Mouse (Mus musculus): Measurements from ENCODE around the gene Vps4b. TPM values are rescaled to one million over a fixed set of nuclear protein-coding genes. Genes with fewer than 3 reads are reported as not detected.

The Vps4b gene
- 63.7 and 73.4 TPM in 2 replicates for polyA plus RNA-seq (2015; fragmentation: Nextera tagmentation; extraction: Ambion mirVana)

- Histone ChIP-seq H3K4me2 (peak within 1 kb of the TSS; percentile 62), H3K9me3 (no peaks in the 10 kb centered on the region), H3K4me3 (replicated peaks) (peak within 1 kb of the TSS; percentile 96), H3K27ac (peak within 1 kb of the TSS; percentile 94), H3K9ac (peak within 1 kb of the TSS; percentile 91), H3K4me1 (no peaks in the 10 kb centered on the region; the same call in 1 of the 2 replicates), H3K36me3 (no peaks in the 10 kb centered on the region), H3K27me3 (replicated peaks) (no peaks in the 10 kb centered on the region)
- ATAC-seq (ENCODE audit: insufficient read depth, low FRiP score, low read depth): peak; percentile 99
- WGBS: under 1% methylated on average over 23 of the region's 23 CpGs
Measured at GRCm38 (mm10) chr1:106796542-106796924, at the start of gene Vps4b. Gene Vps4b, minus strand, starts transcription at chr1:106796728.

GRCm38 (mm10) chr1:106828784-106829183, 32.3 kb upstream of the Vps4b start:
- H3K4me1 ChIP-seq: no peaks in the 10 kb centered on the region
- WGBS: 69% methylated on average over 4 of the region's 4 CpGs
- H3K4me3 ChIP-seq (replicated peaks): no peak overlapping the region
- H3K4me2 ChIP-seq: no peak overlapping the region
- H3K27ac ChIP-seq: no peak overlapping the region
- ATAC-seq (ENCODE audit: insufficient read depth, low FRiP score, low read depth): no peak
- H3K36me3 ChIP-seq: no peaks in the 10 kb centered on the region
- H3K9ac ChIP-seq: no peak overlapping the region
- H3K27me3 ChIP-seq (replicated peaks): no peaks in the 10 kb centered on the region
- H3K9me3 ChIP-seq: no peaks in the 10 kb centered on the region

GRCm38 (mm10) chr1:106822297-106822696, 25.8 kb upstream of the Vps4b start:
- no peak for ATAC-seq (ENCODE audit: insufficient read depth, low FRiP score, low read depth)

DNA sequence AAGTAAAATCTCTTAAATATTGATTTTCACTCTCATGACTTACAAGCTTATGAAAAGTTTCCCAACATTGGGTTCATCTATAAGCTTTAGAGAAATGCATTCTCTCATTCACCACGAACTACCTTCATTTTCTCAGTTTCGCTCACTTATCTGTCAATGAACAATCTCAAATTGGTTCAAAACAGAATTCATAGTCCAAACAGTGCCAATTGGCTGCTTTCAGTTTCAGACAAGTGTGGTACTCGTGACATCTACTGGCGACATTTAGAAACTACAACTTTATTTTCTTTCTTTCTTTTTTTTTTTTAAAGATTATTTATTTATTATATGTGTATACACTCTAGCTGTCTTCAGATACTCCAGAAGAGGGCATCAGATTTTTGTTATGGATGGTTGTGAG, 21.8 kb upstream of the Vps4b start:
- no peak overlapping the region for H3K9ac ChIP-seq
- H3K9me3 ChIP-seq: no peaks in the 10 kb centered on the region
- 23% methylated on average over 4 of the region's 4 CpGs for WGBS
- ATAC-seq (ENCODE audit: insufficient read depth, low FRiP score, low read depth): no peak
- H3K4me1 ChIP-seq: no peaks in the 10 kb centered on the region
- H3K36me3 ChIP-seq: no peaks in the 10 kb centered on the region
- no peaks in the 10 kb centered on the region for H3K27me3 ChIP-seq (replicated peaks)
- no peak overlapping the region for H3K27ac ChIP-seq
- no peak overlapping the region for H3K4me3 ChIP-seq (replicated peaks)
- no peak overlapping the region for H3K4me2 ChIP-seq

More at GRCm38 (mm10) chr1:106822297-106822696, 25.8 kb upstream of the Vps4b start:
- Histone ChIP-seq H3K27me3 (replicated peaks) (no peaks in the 10 kb centered on the region), H3K4me3 (replicated peaks) (no peak overlapping the region), H3K27ac (no peak overlapping the region), H3K9me3 (no peaks in the 10 kb centered on the region), H3K9ac (no peak overlapping the region), H3K36me3 (no peaks in the 10 kb centered on the region), H3K4me1 (no peaks in the 10 kb centered on the region), H3K4me2 (no peak overlapping the region)
- WGBS: 65% methylated on average over 3 of the region's 3 CpGs

- H3K36me3 ChIP-seq: no peaks in the 10 kb centered on the region
- 80% methylated on average over 11 of the region's 11 CpGs for whole genome bisulfite sequencing
- H3K27ac ChIP-seq: no peak overlapping the region
- H3K9ac ChIP-seq: no peak overlapping the region
- H3K4me1 ChIP-seq: no peaks in the 10 kb centered on the region
- H3K27me3 ChIP-seq (replicated peaks): no peaks in the 10 kb centered on the region
- H3K4me3 ChIP-seq (replicated peaks): no peak overlapping the region
- ATAC-seq (ENCODE audit: insufficient read depth, low FRiP score, low read depth): no peak
- no peaks in the 10 kb centered on the region for H3K9me3 ChIP-seq
- no peak overlapping the region for H3K4me2 ChIP-seq
Measured at GRCm38 (mm10) chr1:106816766-106817165, 20.2 kb upstream of the Vps4b start.

- no peak overlapping the region for H3K4me2 ChIP-seq
- no peak overlapping the region for H3K9ac ChIP-seq
- H3K27me3 ChIP-seq (replicated peaks): no peaks in the 10 kb centered on the region
- H3K4me3 ChIP-seq (replicated peaks): no peak overlapping the region
- no peak overlapping the region for H3K27ac ChIP-seq
- H3K9me3 ChIP-seq: no peaks in the 10 kb centered on the region
- no peaks in the 10 kb centered on the region for H3K36me3 ChIP-seq
- no peak for ATAC-seq (ENCODE audit: insufficient read depth, low FRiP score, low read depth)
- WGBS: 86% methylated on average over 6 of the region's 6 CpGs
- H3K4me1 ChIP-seq: no peaks in the 10 kb centered on the region
Measured at GRCm38 (mm10) chr1:106815265-106815664, 18.7 kb upstream of the Vps4b start.

GRCm38 (mm10) chr1:106814864-106815263, 18.3 kb upstream of the Vps4b start:
- no peaks in the 10 kb centered on the region for H3K4me1 ChIP-seq
- no peaks in the 10 kb centered on the region for H3K9me3 ChIP-seq
- H3K4me2 ChIP-seq: no peak overlapping the region
- no peaks in the 10 kb centered on the region for H3K27me3 ChIP-seq (replicated peaks)
- 63% methylated on average over 5 of the region's 5 CpGs for WGBS
- H3K36me3 ChIP-seq: no peaks in the 10 kb centered on the region
- H3K27ac ChIP-seq: no peak overlapping the region
- H3K9ac ChIP-seq: no peak overlapping the region
- no peak overlapping the region for H3K4me3 ChIP-seq (replicated peaks)
- no peak for ATAC-seq (ENCODE audit: insufficient read depth, low FRiP score, low read depth)

- Histone ChIP-seq H3K9me3 (no peaks in the 10 kb centered on the region), H3K4me3 (replicated peaks) (no peak overlapping the region), H3K27ac (no peak overlapping the region), H3K4me1 (no peaks in the 10 kb centered on the region), H3K4me2 (no peak overlapping the region), H3K27me3 (replicated peaks) (no peaks in the 10 kb centered on the region), H3K9ac (no peak overlapping the region), H3K36me3 (no peaks in the 10 kb centered on the region)
- WGBS: 86% methylated on average over 3 of the region's 3 CpGs
- ATAC-seq (ENCODE audit: insufficient read depth, low FRiP score, low read depth): no peak
Measured at GRCm38 (mm10) chr1:106799931-106800330, 3.4 kb upstream of the Vps4b start.

DNA sequence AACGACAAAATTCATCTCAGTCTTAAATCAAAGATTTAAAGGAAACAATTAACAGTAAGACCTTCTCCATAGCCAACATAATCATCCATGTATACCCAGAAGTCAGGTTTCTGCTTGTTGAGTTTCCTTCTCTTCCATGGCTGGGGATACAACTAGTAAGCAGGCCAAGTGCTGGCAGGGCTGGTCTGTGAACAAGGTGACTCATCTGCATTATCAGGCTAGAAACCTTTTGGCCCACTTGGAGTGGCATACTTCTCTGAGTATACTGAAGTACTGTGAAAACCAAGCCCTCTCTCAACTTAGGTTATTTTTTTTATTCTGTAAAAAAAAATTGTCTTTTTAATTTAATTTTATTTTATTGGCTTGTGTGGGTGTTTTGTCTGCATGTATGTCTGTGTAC, 2.9 kb upstream of the Vps4b start:
- Histone ChIP-seq H3K4me2 (no peak overlapping the region), H3K4me3 (replicated peaks) (no peak overlapping the region), H3K27me3 (replicated peaks) (no peaks in the 10 kb centered on the region), H3K4me1 (no peaks in the 10 kb centered on the region; the same call in 1 of the 2 replicates), H3K9ac (no peak overlapping the region), H3K9me3 (no peaks in the 10 kb centered on the region), H3K36me3 (no peaks in the 10 kb centered on the region), H3K27ac (no peak overlapping the region)
- no peak for ATAC-seq (ENCODE audit: insufficient read depth, low FRiP score, low read depth)
- 54% methylated on average over 1 of the region's 1 CpGs for WGBS

DNA sequence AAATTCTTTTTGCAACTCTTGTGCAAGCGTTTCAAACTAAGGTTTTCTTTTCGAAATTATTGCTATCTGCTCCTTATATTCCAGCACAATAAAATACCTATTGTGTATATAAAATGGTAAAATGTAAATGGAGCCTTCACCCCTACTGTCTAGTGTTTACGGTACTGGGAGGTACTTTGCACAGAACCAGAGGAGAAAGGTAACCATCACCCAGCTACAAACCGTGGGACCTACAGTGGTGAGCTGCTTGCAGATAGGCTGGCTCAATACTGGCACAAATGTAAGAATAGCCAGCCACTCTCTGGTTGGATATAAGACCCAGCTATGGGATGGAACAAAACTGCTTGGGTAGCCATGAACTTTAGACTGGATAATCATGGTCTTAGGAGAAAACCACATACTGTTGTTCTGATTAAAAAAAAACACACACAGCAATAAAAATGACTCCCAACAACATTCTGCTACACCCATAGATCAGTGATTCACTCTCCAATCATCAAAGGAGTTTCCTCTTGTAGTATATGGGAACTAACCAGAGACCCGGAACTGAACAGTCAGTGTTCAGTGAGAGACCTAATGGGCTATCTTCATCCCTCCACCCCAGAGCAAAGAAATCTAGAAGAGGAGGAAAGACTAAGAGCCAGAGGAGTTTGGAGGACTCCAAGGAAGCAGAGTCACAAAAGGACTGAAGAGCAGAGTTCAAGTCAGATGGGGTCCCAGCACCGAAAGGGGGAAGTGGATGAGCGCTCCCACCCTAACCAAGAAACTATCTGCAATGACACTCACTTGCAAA, 655 bp upstream of the Vps4b start:
- ATAC-seq (ENCODE audit: insufficient read depth, low FRiP score, low read depth): no peak
- no peaks in the 10 kb centered on the region for H3K27me3 ChIP-seq (replicated peaks)
- no peaks in the 10 kb centered on the region for H3K36me3 ChIP-seq
- H3K4me2 ChIP-seq: peak overlapping the region; percentile 57
- no peak overlapping the region for H3K27ac ChIP-seq
- no peaks in the 10 kb centered on the region; the same call in 1 of the 2 replicates for H3K4me1 ChIP-seq
- 58% methylated on average over 7 of the region's 7 CpGs for WGBS
- no peaks in the 10 kb centered on the region for H3K9me3 ChIP-seq
- peak overlapping the region; percentile 96 for H3K4me3 ChIP-seq (replicated peaks)
- H3K9ac ChIP-seq: no peak overlapping the region

GRCm38 (mm10) chr1:106795634-106796541, 640 bp downstream of the Vps4b start:
- peak; percentile 90 for ATAC-seq (ENCODE audit: insufficient read depth, low FRiP score, low read depth)
- WGBS: 1% methylated on average over 51 of the region's 51 CpGs

DNA sequence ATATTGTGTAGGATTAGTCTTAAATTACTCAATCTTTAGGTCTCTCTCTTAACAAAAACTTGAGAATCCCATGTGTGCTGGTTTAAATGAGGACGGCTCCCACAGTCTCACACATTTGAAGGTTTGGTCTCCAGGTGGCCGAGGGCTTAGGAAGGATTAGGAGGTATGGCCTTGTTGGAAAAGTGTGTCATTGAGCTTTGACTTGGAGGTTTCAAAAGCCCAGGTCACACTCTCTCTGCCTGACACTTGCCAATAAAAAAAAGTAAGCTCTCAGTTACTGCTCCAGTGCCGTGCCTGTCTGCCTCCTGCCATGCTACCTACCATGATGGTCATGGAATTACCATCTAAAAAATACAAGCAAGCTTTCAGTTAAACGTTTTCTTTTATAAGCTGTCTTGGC, 21.6 kb downstream of the Vps4b start:
- H3K27ac ChIP-seq: no peak overlapping the region
- H3K9ac ChIP-seq: no peak overlapping the region
- H3K4me1 ChIP-seq: no peaks in the 10 kb centered on the region
- no peaks in the 10 kb centered on the region for H3K27me3 ChIP-seq (replicated peaks)
- no peak overlapping the region for H3K4me2 ChIP-seq
- H3K36me3 ChIP-seq: peaks cover 25% of the 10 kb centered on the region
- no peak overlapping the region for H3K4me3 ChIP-seq (replicated peaks)
- no peak for ATAC-seq (ENCODE audit: insufficient read depth, low FRiP score, low read depth)
- 86% methylated on average over 4 of the region's 4 CpGs for WGBS
- no peaks in the 10 kb centered on the region for H3K9me3 ChIP-seq

More at GRCm38 (mm10) chr1:106795634-106796541, 640 bp downstream of the Vps4b start:
- Histone ChIP-seq H3K36me3 (no peaks in the 10 kb centered on the region), H3K9me3 (no peaks in the 10 kb centered on the region), H3K27ac (peak overlapping the region; percentile 94), H3K4me2 (peak overlapping the region; percentile 62), H3K4me3 (replicated peaks) (peak overlapping the region; percentile 96), H3K9ac (peak overlapping the region; percentile 91), H3K4me1 (no peaks in the 10 kb centered on the region; the same call in 1 of the 2 replicates), H3K27me3 (replicated peaks) (no peaks in the 10 kb centered on the region)
